Mouse (Mus musculus) testis, adult 10 weeks (tissue): Measurements from ENCODE around the gene Atp6v1c2. TPM values are rescaled to one million over a fixed set of nuclear protein-coding genes. Genes with fewer than 3 reads are reported as not detected.

Experiments
- polyA plus RNA-seq: library from polyadenylated mRNA; stranded (reverse); fragments of 350-450 nt; fragmentation: Illumina TruSeq; extraction: RNeasy Lipid Tissue Mini Kit (QIAGEN cat#74804); gene quantifications from one replicate; pipeline ENCODE4 v1.2.3, GENCODE M21; 2014; ENCODE audit warnings: low read depth, low replicate concordance

Atp6v1c2 gene
- polyA plus RNA-seq = 0.53 TPM

DNA sequence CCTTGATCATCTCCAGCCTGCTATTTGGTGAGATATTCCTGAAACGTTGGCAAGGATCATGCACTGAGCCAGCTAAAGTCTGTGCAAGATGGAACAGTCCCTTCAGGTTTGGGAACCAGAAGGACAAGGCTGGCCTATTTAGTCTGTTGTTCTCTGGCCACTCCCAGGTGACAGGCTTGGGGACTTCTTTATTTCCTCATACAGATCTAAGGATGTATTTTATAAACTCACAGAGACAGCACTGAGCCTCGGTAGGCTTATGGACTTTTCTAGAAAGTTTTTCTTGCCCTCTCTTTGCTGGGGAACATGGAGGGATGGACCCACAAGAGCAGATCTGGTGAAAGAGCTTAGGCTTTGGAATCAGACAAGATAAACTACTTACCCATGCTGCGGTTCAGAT lies at the start of gene Atp6v1c2:
Gene Atp6v1c2, minus strand, starts transcription at position 101 of the 400 bp plus-strand sequence.

DNA sequence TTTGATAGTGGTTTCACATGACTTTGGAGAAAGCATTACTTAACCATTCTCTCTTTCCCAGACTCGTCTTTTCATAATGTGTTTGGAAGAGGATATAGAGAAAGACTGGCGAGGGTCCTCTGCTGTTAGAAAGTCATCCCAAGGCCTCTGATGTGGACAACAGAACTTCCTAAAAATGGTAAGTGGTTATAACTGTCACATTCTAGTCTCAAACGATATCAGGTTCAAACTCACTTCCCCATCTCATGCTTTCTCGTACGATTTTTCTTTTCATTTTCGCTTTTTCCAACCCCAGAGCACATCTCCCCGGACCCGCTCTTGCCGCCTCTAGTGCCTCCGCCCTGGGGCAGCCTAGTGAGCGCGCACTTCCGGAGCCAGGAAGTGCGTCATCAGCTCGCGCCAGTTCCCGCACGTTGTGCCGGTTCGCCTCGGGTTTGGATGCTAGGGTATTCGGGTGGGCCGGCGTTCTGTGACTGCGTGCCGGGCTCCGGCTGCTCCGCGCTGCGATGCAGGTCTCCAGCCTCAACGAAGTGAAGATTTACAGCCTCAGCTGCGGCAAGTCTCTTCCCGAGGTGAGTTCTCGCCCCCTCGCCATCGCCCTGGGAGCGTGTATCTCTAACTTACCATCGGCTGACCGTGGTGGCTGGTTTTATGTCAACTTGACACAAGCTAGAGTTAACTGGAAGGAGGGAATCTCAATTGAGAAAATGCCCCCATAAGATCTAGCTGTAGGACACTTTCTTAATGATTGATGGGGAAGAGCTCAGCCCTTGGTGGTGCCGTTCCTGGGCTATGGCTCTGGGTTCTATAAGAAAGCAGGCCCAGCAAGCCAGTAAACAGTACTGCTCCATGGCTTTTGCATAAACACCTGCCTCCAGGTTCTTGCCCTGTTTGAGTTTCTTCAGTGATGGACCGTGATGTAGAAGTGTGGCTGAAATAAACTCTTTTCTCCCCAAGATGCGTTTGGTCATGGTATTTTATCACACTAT lies 19.2 kb upstream of the Atp6v1c2 start, which contains the start of gene Nol10:
Gene Nol10, plus strand, starts transcription at position 411 of the 989 bp plus-strand sequence.

DNA sequence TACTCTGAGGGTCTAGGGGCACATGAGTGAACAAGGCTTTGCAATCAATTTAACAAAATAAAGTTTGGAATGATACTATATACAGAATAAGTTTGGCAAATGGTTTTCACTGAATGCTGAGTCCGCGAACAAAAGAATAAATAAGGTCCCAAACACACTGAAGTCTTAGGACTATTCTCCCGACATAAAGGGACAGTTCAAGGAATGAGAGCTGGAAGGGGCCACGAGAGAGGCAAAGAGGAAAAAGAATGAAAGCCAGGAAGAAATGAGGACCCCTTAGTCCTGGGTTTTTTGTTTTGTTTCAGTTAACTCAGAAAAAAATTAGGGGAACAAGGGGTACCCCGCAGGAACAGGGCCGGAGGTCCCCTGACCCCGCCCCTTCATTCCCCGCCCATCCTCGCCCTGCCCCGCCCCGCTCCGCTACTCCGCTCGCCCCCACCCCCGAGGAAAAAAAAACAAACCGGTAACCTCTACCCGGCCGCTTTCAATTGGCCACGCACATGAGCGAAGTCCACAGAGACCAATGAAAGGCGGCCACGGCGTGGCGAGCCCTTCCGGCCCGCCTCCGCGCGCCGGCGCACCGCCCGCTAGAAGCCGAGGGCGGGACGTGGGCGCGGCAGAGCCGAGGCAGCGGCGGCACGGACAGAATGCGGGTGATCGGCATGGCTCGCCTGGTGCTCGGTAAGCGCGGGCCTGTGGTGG lies 63.0 kb downstream of the Atp6v1c2 start, which contains the start of gene Pdia6:
Gene Pdia6, plus strand, starts transcription at position 575 of the 702 bp plus-strand sequence.

Other genes with a start within 250 kb of the Atp6v1c2 start
- 0.11 TPM for gene Kcnf1, start 152.5 kb downstream of the Atp6v1c2 start, polyA plus RNA-seq
- gene Pdia6, start 62.8 kb downstream of the Atp6v1c2 start, polyA plus RNA-seq = 93.9 TPM
- 14.7 TPM for gene Nol10, start 19.1 kb upstream of the Atp6v1c2 start, polyA plus RNA-seq
- gene Odc1, start 215.4 kb upstream of the Atp6v1c2 start, polyA plus RNA-seq = 451 TPM